Mouse (Mus musculus) ZHBTc4 (cell line): ENCODE results near the gene Abhd13.

Experiments
- DNase-seq: peaks from one replicate; pipeline ENCODE4 v3.0.0-alpha.2; 2011; ENCODE audit warnings: low read depth, low spot score

Abhd13 gene

DNA sequence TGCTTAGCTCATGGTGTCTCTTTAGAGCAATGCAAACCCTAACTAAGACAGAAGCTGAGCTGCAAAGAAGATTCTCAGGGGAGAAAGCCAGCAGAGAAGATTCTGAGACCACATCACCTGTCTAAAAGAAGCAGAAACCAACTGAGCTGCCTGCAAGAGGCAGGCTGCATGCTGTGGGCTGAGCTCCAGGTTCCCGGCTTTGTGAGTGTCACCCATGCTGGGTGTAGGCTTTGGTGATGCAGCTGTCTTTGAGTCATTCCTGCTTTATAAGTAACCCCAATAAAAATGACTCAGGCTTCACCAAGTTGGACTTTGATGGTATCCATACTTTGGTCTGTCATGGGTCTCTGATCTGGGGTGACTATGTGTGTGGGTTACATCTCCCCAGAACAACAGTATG is 38.7 kb downstream of the Abhd13 start:
- DNase-seq, result no peak

DNA sequence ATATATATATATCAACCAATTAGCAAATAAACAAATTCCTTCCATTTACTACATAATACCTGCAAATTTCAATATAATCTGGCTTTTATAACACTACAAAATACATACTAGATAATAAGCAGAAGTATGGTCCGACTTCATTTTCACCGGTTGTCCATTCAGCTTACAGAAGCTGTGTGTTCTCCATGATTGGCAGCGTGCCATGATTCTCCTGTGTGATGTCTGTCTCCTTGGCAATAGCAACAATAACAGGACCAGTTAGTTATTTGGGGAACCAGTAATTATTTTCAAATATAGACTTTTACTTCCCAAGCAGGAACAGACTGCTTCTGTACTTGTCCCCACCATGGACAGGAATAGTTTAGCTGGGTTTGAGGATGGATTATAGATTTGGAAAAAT is 39.7 kb downstream of the Abhd13 start:
- no peak for DNase-seq

GRCm38 (mm10) chr8:10030320-10031060 is 53.0 kb downstream of the Abhd13 start:
- DNase-seq, result no peak

DNA sequence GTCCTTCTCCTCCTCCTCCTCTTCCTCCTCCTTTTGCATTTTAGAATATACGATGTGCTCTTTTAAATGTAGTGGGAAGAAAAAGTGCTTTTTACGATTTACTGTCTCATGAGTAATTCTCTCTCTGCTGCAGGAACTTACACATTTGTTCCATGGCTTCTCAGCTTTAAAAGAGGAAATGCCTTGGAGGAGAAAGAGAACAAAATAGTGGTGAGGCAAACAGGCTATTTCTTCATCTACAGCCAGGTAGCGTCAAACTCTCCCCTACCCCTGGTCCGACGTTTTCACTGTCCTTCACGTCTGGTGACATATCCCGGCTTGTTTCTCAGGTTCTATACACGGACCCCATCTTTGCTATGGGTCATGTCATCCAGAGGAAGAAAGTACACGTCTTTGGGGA is 53.7 kb downstream of the Abhd13 start:
- no peak for DNase-seq

GRCm38 (mm10) chr8:10040866-10041265 is 63.4 kb downstream of the Abhd13 start:
- DNase-seq, result no peak
